Mouse (Mus musculus) heart, embryonic 10.5 days (tissue): ENCODE data around the gene Vldlr. TPM values are rescaled to one million over a fixed set of nuclear protein-coding genes. Genes with fewer than 3 reads are reported as not detected.

Experiments
- DNase-seq: peaks from one replicate; pipeline ENCODE4 v3.0.0-alpha.2; 2017; ENCODE audit warnings: low spot score
- H3K27ac ChIP-seq: fragments of 300-500 bp; sonication (generic); 2 replicates; pipeline ENCODE4 v1.5.1; 2016; ENCODE audit warnings: mild to moderate bottlenecking
- H3K27me3 ChIP-seq: fragments of 300-500 bp; sonication (generic); 2 replicates; pipeline ENCODE4 v1.6.1; 2016; ENCODE audit warnings: mild to moderate bottlenecking; ENCODE audit not compliant: poor library complexity, insufficient read depth, severe bottlenecking
- H3K36me3 ChIP-seq: fragments of 300-500 bp; sonication (generic); 2 replicates; pipeline ENCODE4 v1.6.1; 2016; ENCODE audit warnings: mild to moderate bottlenecking, moderate library complexity
- H3K4me1 ChIP-seq: fragments of 300-500 bp; sonication (generic); 2 replicates; pipeline ENCODE4 v1.6.1; 2016; ENCODE audit warnings: mild to moderate bottlenecking
- H3K4me3 ChIP-seq: fragments of 300-500 bp; sonication (generic); 2 replicates; pipeline ENCODE4 v1.5.1; 2016; ENCODE audit warnings: mild to moderate bottlenecking, moderate library complexity
- H3K9me3 ChIP-seq: fragments of 300-500 bp; sonication (generic); 2 replicates; pipeline ENCODE4 v1.6.1; 2016; ENCODE audit warnings: mild to moderate bottlenecking, moderate library complexity
- WGBS: fragments of 180-500 bp; shearing (Covaris S2); methylation state at CpG from one replicate; pipeline ENCODE4 v1.1.7; 2016; 5-methylcytosine and 5-hydroxymethylcytosine counted together
- polyA plus RNA-seq: library from polyadenylated mRNA; unstranded; fragments of >200 nt; fragmentation: Nextera tagmentation; extraction: Ambion mirVana; gene quantifications from 2 replicates; pipeline ENCODE4 v1.2.1, GENCODE M21; 2016

Vldlr gene
- polyA plus RNA-seq, result 8.9 and 11.6 TPM in 2 replicates

DNA sequence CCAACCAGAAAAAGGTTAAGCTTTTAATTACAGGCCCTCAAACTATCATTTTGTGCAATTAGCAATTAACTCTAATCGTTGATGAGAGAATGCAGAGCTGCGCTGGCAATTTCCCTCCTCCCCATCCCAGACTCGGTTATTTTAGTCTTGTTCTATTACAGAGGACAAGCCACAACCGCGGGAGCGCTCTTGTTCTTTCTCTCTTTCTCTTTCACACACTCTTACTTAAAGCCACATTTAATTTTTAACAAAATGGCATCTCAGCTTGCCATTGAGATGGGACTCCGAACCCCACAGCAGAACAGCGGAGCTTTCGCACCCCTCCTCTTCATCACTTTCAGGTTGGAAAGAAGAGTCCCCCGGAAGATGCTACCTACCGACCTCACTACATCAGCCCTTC is at the start of gene Vldlr:
Gene Vldlr, plus strand, starts transcription at position 167 of the 400 bp plus-strand sequence.
- DNase-seq, result no peak
- Histone ChIP-seq H3K36me3 (no peaks in the 10 kb centered on the region), H3K4me1 (peaks cover 13% of the 10 kb centered on the region; the same call in 1 of the 2 replicates), H3K27me3 (peaks cover 30% of the 10 kb centered on the region), H3K27ac (peak within 1 kb of the TSS; percentile 91), H3K9me3 (no peaks in the 10 kb centered on the region), H3K4me3 (peak within 1 kb of the TSS; percentile 86)
- 5% methylated on average over 11 of the region's 11 CpGs for WGBS

- no peaks in the 10 kb centered on the region for H3K9me3 ChIP-seq
- no peak for DNase-seq
- 69% methylated on average over 5 of the region's 5 CpGs for whole genome bisulfite sequencing
- no peak overlapping the region for H3K27ac ChIP-seq
- no peaks in the 10 kb centered on the region for H3K36me3 ChIP-seq
- H3K27me3 ChIP-seq, result no peaks in the 10 kb centered on the region
- no peaks in the 10 kb centered on the region for H3K4me1 ChIP-seq
- no peak overlapping the region for H3K4me3 ChIP-seq
These were observed 48.5 kb upstream of the Vldlr start for GRCm38 (mm10) chr19:27167601-27168319.

DNA sequence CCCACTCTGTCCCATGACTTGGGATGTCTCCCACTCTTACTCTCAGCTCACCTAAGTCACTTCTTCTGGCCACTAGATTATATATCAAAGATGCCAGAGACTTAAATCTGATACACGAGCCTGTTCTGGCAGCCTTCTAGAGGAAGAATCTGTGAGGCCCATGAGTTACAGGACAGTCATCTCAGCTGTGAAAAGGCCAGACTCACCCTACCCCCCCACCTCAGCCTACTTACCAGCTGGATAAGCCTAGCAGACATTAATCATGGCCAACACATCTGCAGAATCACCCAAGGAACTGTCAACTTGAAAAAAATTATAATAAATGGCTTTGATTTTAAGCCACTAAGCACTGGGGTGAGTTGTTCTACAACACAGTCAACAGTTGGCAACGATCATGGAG is 42.4 kb upstream of the Vldlr start:
- H3K4me1 ChIP-seq, result peaks cover 2% of the 10 kb centered on the region; the same call in 1 of the 2 replicates
- H3K27me3 ChIP-seq, result no peaks in the 10 kb centered on the region
- H3K9me3 ChIP-seq, result no peaks in the 10 kb centered on the region
- WGBS, result 75% methylated on average over 2 of the region's 2 CpGs
- H3K36me3 ChIP-seq, result no peaks in the 10 kb centered on the region
- no peak overlapping the region for H3K4me3 ChIP-seq
- DNase-seq, result no peak
- H3K27ac ChIP-seq, result no peak overlapping the region

GRCm38 (mm10) chr19:27175617-27176016 is 40.7 kb upstream of the Vldlr start:
- WGBS, result 71% methylated on average over 1 of the region's 1 CpGs
- Histone ChIP-seq H3K27me3 (no peaks in the 10 kb centered on the region), H3K4me1 (peaks cover 2% of the 10 kb centered on the region; the same call in 1 of the 2 replicates), H3K36me3 (no peaks in the 10 kb centered on the region), H3K9me3 (no peaks in the 10 kb centered on the region), H3K4me3 (no peak overlapping the region), H3K27ac (no peak overlapping the region)
- no peak for DNase-seq

DNA sequence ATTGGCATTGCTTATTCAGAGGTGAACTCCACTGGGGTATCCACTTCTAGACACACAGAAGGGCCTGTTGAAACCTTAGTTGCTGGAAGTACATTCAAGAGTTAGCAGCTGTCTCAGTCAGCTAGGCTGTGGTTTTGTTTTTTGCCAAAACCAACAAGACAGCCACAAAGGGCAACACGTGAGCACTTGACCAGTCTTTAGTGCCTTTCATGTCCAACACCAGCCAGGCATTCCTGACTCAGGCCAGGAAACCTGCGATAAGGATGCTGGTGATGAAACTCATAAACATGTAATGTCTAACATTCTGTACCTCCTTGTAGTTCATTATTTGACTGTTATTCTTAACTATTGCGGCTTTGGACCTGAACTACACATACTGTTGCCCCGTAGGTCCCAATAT is 39.7 kb upstream of the Vldlr start:
- Histone ChIP-seq H3K4me3 (no peak overlapping the region), H3K4me1 (peaks cover 2% of the 10 kb centered on the region; the same call in 1 of the 2 replicates), H3K27me3 (no peaks in the 10 kb centered on the region), H3K9me3 (no peaks in the 10 kb centered on the region), H3K27ac (no peak overlapping the region), H3K36me3 (no peaks in the 10 kb centered on the region)
- WGBS, result 86% methylated on average over 4 of the region's 4 CpGs
- no peak for DNase-seq

DNA sequence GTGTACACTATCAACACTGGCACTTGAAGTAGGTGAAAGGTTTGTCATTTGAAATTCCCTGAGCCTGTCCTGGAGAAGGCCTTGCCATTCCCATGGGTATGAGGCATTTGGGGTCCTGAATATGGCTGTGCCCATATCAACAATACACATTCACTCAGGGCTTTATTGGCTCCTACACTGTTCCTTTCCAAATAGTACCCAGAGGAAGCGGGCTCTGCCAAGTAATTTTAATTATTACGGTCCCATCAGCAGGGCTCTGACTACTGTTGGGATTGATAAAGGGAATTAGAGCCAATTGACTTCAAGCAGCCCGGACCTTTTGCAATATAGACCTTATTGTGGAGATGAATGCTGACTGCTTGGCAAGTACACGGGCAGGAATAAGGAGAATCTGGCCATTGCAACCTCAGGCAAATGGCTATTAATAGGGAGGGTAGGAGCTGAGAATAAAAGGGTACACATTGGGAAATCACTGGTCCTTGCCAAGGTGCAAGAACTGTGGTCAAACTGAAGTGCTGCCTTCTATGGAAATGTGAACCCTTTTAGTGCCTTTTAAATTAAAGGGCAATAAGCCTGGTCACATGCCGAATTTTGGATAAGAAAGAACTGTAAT is 38.0 kb upstream of the Vldlr start:
- Histone ChIP-seq H3K27me3 (no peaks in the 10 kb centered on the region), H3K27ac (no peak overlapping the region), H3K4me1 (peaks cover 2% of the 10 kb centered on the region; the same call in 1 of the 2 replicates), H3K4me3 (no peak overlapping the region), H3K36me3 (no peaks in the 10 kb centered on the region), H3K9me3 (no peaks in the 10 kb centered on the region)
- 87% methylated on average over 5 of the region's 5 CpGs for WGBS
- DNase-seq, result no peak

- H3K27me3 ChIP-seq, result no peaks in the 10 kb centered on the region
- 78% methylated on average over 18 of the region's 18 CpGs for WGBS
- H3K36me3 ChIP-seq, result no peaks in the 10 kb centered on the region
- no peak for DNase-seq
- peaks cover 1% of the 10 kb centered on the region; the same call in 1 of the 2 replicates for H3K4me1 ChIP-seq
- H3K4me3 ChIP-seq, result no peak overlapping the region
- H3K27ac ChIP-seq, result no peak overlapping the region
- H3K9me3 ChIP-seq, result no peaks in the 10 kb centered on the region
These were observed 35.7 kb upstream of the Vldlr start for GRCm38 (mm10) chr19:27180351-27181122.

DNA sequence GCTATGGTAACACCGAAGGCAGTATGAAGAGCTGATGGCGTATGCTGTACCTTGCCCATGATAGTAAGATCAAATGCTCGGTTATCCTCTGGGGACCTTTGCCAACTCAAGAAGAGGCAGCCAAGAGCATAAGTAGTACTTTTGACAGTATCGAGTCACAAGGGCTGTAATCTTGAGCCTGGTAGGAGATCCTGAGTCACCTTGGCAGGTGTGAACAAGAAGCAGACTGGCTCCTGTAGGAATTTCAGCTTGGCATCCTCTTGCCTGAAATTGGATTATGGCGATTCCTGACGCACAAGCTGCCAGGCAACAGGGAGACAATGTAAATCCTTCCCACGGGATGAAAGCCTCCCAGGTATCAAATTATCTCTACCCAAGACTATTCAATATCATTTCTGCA is 32.8 kb upstream of the Vldlr start:
- WGBS, result 73% methylated on average over 7 of the region's 7 CpGs
- no peaks in the 10 kb centered on the region for H3K27me3 ChIP-seq
- DNase-seq, result no peak
- H3K27ac ChIP-seq, result no peak overlapping the region
- H3K4me3 ChIP-seq, result no peak overlapping the region
- no peaks in the 10 kb centered on the region for H3K4me1 ChIP-seq
- H3K36me3 ChIP-seq, result no peaks in the 10 kb centered on the region
- no peaks in the 10 kb centered on the region for H3K9me3 ChIP-seq

DNA sequence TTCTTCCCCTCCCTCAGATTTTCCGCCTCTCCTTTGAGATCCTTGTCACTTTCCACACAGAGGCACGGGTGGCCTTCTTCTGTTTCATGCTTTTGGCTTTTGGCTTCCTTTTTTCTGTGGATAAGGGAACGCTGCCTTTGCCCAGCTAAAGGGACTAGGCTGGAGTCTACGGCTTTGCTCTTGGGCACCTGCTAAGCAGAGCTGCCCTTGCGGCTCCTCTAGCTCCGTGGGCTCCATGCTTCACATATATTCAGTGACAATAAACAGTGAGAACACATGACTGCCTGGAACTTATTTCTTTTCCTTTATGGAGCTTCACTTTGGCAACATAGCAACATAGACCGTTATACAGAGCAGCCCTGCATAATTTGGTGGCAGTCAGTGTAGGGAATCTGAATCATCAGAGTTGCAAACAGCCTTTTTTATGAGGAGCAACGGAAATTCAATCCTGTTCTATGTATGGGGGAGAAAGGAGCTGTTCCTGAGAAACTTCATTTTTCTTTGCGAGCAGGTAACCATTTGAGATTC is 12.5 kb upstream of the Vldlr start:
- DNase-seq, result no peak
- no peaks in the 10 kb centered on the region for H3K36me3 ChIP-seq
- H3K27me3 ChIP-seq, result no peaks in the 10 kb centered on the region
- WGBS, result 76% methylated on average over 9 of the region's 9 CpGs
- H3K4me1 ChIP-seq, result no peaks in the 10 kb centered on the region
- H3K4me3 ChIP-seq, result no peak overlapping the region
- no peak overlapping the region for H3K27ac ChIP-seq
- no peaks in the 10 kb centered on the region for H3K9me3 ChIP-seq

DNA sequence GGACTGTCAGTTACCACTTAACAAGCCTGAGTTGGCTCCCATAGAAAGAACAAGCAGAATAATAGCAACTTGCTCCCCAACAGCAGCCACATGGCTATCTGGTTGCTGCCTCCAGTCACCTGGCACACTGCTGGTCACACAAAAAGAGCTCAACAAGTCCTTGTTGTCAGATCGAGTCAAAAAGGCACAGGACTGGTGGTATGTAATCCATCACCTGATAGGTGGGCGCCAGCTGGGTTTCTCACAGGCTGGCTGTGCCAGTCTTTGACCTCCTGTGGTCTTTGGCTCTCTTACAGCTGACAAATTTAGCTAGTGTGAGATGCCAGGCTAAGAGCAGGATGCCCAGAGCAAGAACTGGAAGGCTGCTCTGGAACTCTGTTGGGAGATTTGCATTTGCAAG is 5.3 kb upstream of the Vldlr start:
- no peak overlapping the region for H3K27ac ChIP-seq
- WGBS, result 76% methylated on average over 2 of the region's 2 CpGs

GRCm38 (mm10) chr19:27215596-27215995 is 688 bp upstream of the Vldlr start:
- Histone ChIP-seq H3K27ac (no peak overlapping the region), H3K4me3 (no peak overlapping the region), H3K4me1 (peaks cover 13% of the 10 kb centered on the region; the same call in 1 of the 2 replicates), H3K27me3 (peaks cover 30% of the 10 kb centered on the region), H3K9me3 (no peaks in the 10 kb centered on the region), H3K36me3 (no peaks in the 10 kb centered on the region)
- WGBS, result 64% methylated on average over 4 of the region's 4 CpGs
- DNase-seq, result no peak

More for the DNA sequence above, 5.3 kb upstream of the Vldlr start:
- Histone ChIP-seq H3K4me1 (no peaks in the 10 kb centered on the region), H3K4me3 (no peak overlapping the region), H3K27me3 (peaks cover 23% of the 10 kb centered on the region), H3K9me3 (no peaks in the 10 kb centered on the region), H3K36me3 (no peaks in the 10 kb centered on the region)
- no peak for DNase-seq

DNA sequence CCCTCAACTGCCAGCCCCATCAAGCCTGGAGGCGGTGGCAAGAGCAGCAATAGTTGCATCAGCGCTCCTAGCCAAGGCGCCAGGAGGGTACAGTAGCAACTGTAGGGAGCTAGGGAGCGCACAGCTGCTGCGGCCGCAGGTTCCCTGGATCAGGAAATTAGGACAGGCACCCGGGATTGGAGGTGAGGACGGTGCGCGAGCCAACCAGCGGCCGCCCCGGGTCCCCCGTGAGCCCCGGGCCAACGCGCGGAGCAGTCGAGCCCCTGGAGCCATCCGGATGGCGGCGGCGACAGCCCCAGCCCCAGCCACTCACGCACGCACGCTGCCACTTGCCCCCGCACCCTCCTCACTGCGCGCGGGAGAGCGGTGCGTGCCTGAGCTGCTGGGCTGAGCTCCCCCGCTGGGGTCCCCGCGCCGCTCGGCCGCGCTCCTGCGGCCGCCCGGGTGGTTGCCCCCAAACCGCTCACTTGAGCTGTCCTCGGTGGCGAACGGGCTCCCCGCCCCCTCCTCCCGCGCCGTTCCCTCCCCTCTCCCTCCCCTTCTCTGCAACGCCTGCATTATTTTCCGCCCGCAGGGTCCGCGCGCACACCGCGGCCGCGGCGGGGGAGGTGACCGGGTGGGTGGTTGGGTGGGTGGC is 601 bp downstream of the Vldlr start:
- peaks cover 30% of the 10 kb centered on the region for H3K27me3 ChIP-seq
- DNase-seq, result peak; percentile 83
- peak overlapping the region; percentile 91 for H3K27ac ChIP-seq
- no peaks in the 10 kb centered on the region for H3K9me3 ChIP-seq
- peak overlapping the region; percentile 86 for H3K4me3 ChIP-seq
- peaks cover 13% of the 10 kb centered on the region; the same call in 1 of the 2 replicates for H3K4me1 ChIP-seq
- WGBS, result under 1% methylated on average over 61 of the region's 62 CpGs
- no peaks in the 10 kb centered on the region for H3K36me3 ChIP-seq
